Mouse (Mus musculus) forebrain, embryonic 14.5 days (tissue): Measurements from ENCODE around the gene Ssna1. TPM values are rescaled to one million over a fixed set of nuclear protein-coding genes. Genes with fewer than 3 reads are reported as not detected.
A peak's percentile ranks its signal among the peaks of the same experiment; 100 is the strongest.
"Not testable (repeated sequence)": the region's sequence is repeated elsewhere in the genome, so short reads cannot be mapped to it uniquely, and the experiment has no call there.

Experiments
- ATAC-seq: fragments of 200-750 bp; cut with Nextera tagmentation; 2 replicates; pipeline ENCODE4 v1.8.0; 2017; ENCODE audit warnings: mild to moderate bottlenecking, moderate library complexity
- DNase-seq: peaks from one replicate; pipeline ENCODE4 v3.0.0-alpha.2; 2015; ENCODE audit warnings: low spot score
- H3K27ac ChIP-seq: fragments of 300-500 bp; sonication (generic); 2 replicates; pipeline ENCODE4 v1.5.1; 2014; ENCODE audit warnings: low read depth, mild to moderate bottlenecking, control low read depth, low read length, moderate library complexity
- H3K27me3 ChIP-seq: fragments of 300-500 bp; sonication (generic); replicated peaks from 2 replicates; pipeline ENCODE4 v1.6.1; 2014; ENCODE audit warnings: low read length, control low read depth, mixed read lengths; ENCODE audit not compliant: control insufficient read depth, insufficient read depth
- H3K36me3 ChIP-seq: fragments of 300-500 bp; sonication (generic); 2 replicates; pipeline ENCODE4 v1.6.1; 2014; ENCODE audit warnings: low read length, control low read depth; ENCODE audit not compliant: control insufficient read depth, insufficient read depth
- H3K4me1 ChIP-seq: fragments of 300-500 bp; sonication (generic); 2 replicates; pipeline ENCODE4 v1.6.1; 2014; ENCODE audit warnings: antibody characterized with exemption, low read length, control low read depth; ENCODE audit not compliant: control insufficient read depth, insufficient read depth
- H3K4me2 ChIP-seq: fragments of 300-500 bp; sonication (generic); 2 replicates; pipeline ENCODE4 v1.6.1; 2014; ENCODE audit warnings: mild to moderate bottlenecking, control low read depth, low read length
- H3K4me3 ChIP-seq: fragments of 300-500 bp; sonication (generic); 2 replicates; pipeline ENCODE4 v1.5.1; 2014; ENCODE audit warnings: low read depth, low read length, control low read depth
- H3K9ac ChIP-seq: fragments of 300-500 bp; sonication (generic); 2 replicates; pipeline ENCODE4 v1.6.1; 2014; ENCODE audit warnings: mild to moderate bottlenecking, low read length, control low read depth, moderate library complexity
- H3K9me3 ChIP-seq: fragments of 300-500 bp; sonication (generic); replicated peaks from 2 replicates; pipeline ENCODE4 v1.6.1; 2016; ENCODE audit warnings: low read length, control low read depth, mixed read lengths; ENCODE audit not compliant: control insufficient read depth
- WGBS: fragments of 180-500 bp; shearing (Covaris S2); extraction: QIAGEN DNeasy Blood & Tissue Kit; methylation state at CpG from one replicate; pipeline ENCODE4 v1.1.7; 2014; 5-methylcytosine and 5-hydroxymethylcytosine counted together
- polyA plus RNA-seq: library from polyadenylated mRNA; unstranded; fragments of >200 nt; fragmentation: Nextera tagmentation; extraction: Ambion mirVana; gene quantifications from 2 replicates; pipeline ENCODE4 v1.2.1, GENCODE M21; 2014

Gene Ssna1
- polyA plus RNA-seq, 1 experiment from 2014 or later, result 281 TPM

GRCm38 (mm10) chr2:25257250-25257649 is 15.0 kb downstream of the Ssna1 start:
- not testable (repeated sequence) for DNase-seq, H3K9ac ChIP-seq, H3K27ac ChIP-seq, H3K27me3 ChIP-seq, H3K9me3 ChIP-seq, ATAC-seq, H3K36me3 ChIP-seq, H3K4me3 ChIP-seq, H3K4me2 ChIP-seq
- peaks cover 15% of the 10 kb centered on the region for H3K4me1 ChIP-seq
- 89% methylated on average over 5 of the region's 5 CpGs for WGBS

GRCm38 (mm10) chr2:25256443-25257109 is 15.7 kb downstream of the Ssna1 start:
- Histone ChIP-seq H3K4me1 (peaks cover 12% of the 10 kb centered on the region), H3K4me2 (peak overlapping the region; percentile 96), H3K9ac (peak overlapping the region; percentile 86; the same call in 1 of the 2 replicates), H3K4me3 (peak overlapping the region; percentile 97), H3K36me3 (peaks cover 11% of the 10 kb centered on the region)
- H3K9me3 ChIP-seq, DNase-seq, ATAC-seq, H3K27me3 ChIP-seq, H3K27ac ChIP-seq: not testable (repeated sequence)
- 49% methylated on average over 11 of the region's 12 CpGs for WGBS

- peak; percentile 94 for ATAC-seq
- under 1% methylated on average over 38 of the region's 39 CpGs for WGBS
Observed at GRCm38 (mm10) chr2:25255284-25255779, 16.9 kb downstream of the Ssna1 start, which contains the start of gene Tmem203. Gene Tmem203, plus strand, starts transcription at chr2:25255439.

GRCm38 (mm10) chr2:25252331-25252730 is 19.9 kb downstream of the Ssna1 start:
- H3K4me2 ChIP-seq, result no peak overlapping the region
- no peak overlapping the region for H3K4me3 ChIP-seq
- no peaks in the 10 kb centered on the region for H3K27me3 ChIP-seq
- H3K9me3 ChIP-seq, result no peaks in the 10 kb centered on the region
- H3K36me3 ChIP-seq, result peaks cover 51% of the 10 kb centered on the region
- peaks cover 12% of the 10 kb centered on the region for H3K4me1 ChIP-seq
- DNase-seq (no peak), ATAC-seq (no peak)
- WGBS, result 90% methylated on average over 1 of the region's 1 CpGs
- no peak overlapping the region for H3K27ac ChIP-seq
- H3K9ac ChIP-seq, result no peak overlapping the region

More at GRCm38 (mm10) chr2:25255284-25255779, 16.9 kb downstream of the Ssna1 start, which contains the start of gene Tmem203:
- Histone ChIP-seq H3K9me3 (no peaks in the 10 kb centered on the region), H3K4me2 (peak within 1 kb of the TSS; percentile 96), H3K4me3 (peak within 1 kb of the TSS; percentile 97), H3K27ac (peak within 1 kb of the TSS; percentile 70), H3K9ac (peak within 1 kb of the TSS; percentile 86), H3K36me3 (peaks cover 21% of the 10 kb centered on the region), H3K27me3 (no peaks in the 10 kb centered on the region), H3K4me1 (peaks cover 12% of the 10 kb centered on the region)
- peak; percentile 95 for DNase-seq

- Histone ChIP-seq H3K27ac (no peak within 1 kb of the TSS), H3K4me3 (no peak within 1 kb of the TSS), H3K36me3 (peaks cover 66% of the 10 kb centered on the region), H3K27me3 (no peaks in the 10 kb centered on the region), H3K4me2 (no peak within 1 kb of the TSS), H3K4me1 (peaks cover 7% of the 10 kb centered on the region), H3K9me3 (no peaks in the 10 kb centered on the region), H3K9ac (no peak within 1 kb of the TSS)
- DNase-seq (no peak), ATAC-seq (no peak)
- WGBS, result 90% methylated on average over 10 of the region's 10 CpGs
Observed at GRCm38 (mm10) chr2:25246183-25247072, 25.8 kb downstream of the Ssna1 start, which contains the start of gene AL732309.1. Gene AL732309.1, minus strand, starts transcription at chr2:25246863.

- Histone ChIP-seq H3K27ac (no peak overlapping the region), H3K36me3 (peaks cover 45% of the 10 kb centered on the region), H3K9ac (no peak overlapping the region), H3K9me3 (no peaks in the 10 kb centered on the region), H3K4me2 (no peak overlapping the region), H3K27me3 (no peaks in the 10 kb centered on the region), H3K4me3 (no peak overlapping the region), H3K4me1 (peaks cover 15% of the 10 kb centered on the region)
- ATAC-seq, result no peak
- 93% methylated on average over 4 of the region's 4 CpGs for WGBS
- DNase-seq, result no peak
Observed at GRCm38 (mm10) chr2:25244144-25244543, 28.1 kb downstream of the Ssna1 start.

GRCm38 (mm10) chr2:25243342-25243741 is 28.9 kb downstream of the Ssna1 start:
- H3K27me3 ChIP-seq, result no peaks in the 10 kb centered on the region
- H3K27ac ChIP-seq, result no peak overlapping the region
- H3K9me3 ChIP-seq, result no peaks in the 10 kb centered on the region
- H3K9ac ChIP-seq, result peak overlapping the region; percentile 83; the same call in 1 of the 2 replicates
- peaks cover 37% of the 10 kb centered on the region for H3K36me3 ChIP-seq
- DNase-seq, result no peak
- ATAC-seq, result no peak
- H3K4me1 ChIP-seq, result peaks cover 15% of the 10 kb centered on the region
- peak overlapping the region; percentile 93 for H3K4me2 ChIP-seq
- H3K4me3 ChIP-seq, result peak overlapping the region; percentile 66
- WGBS, result 84% methylated on average over 8 of the region's 8 CpGs

GRCm38 (mm10) chr2:25242101-25242506 is 30.1 kb downstream of the Ssna1 start, which contains the start of the genes Rnf208 and Cysrt1:
Gene Rnf208, plus strand, starts transcription at chr2:25242255.
Gene Cysrt1, minus strand, starts transcription at chr2:25242452.
- H3K36me3 ChIP-seq, result peaks cover 25% of the 10 kb centered on the region
- H3K27ac ChIP-seq, result no peak within 1 kb of the TSS
- DNase-seq (peak; percentile 55), ATAC-seq (peak; percentile 57)
- under 1% methylated on average over 13 of the region's 59 CpGs for WGBS
- peak within 1 kb of the TSS; percentile 83 for H3K9ac ChIP-seq
- no peaks in the 10 kb centered on the region for H3K9me3 ChIP-seq
- H3K4me2 ChIP-seq, result peak within 1 kb of the TSS; percentile 93
- H3K4me3 ChIP-seq, result peak within 1 kb of the TSS; percentile 66
- H3K4me1 ChIP-seq, result peaks cover 15% of the 10 kb centered on the region
- no peaks in the 10 kb centered on the region for H3K27me3 ChIP-seq
